Mouse (Mus musculus): ENCODE measurements at regions not wholly inside any gene's neighbourhood (a gene's known extent, or its start where the extent isn't known, plus 50 kb on each side); places are given as distances from the start of the nearest gene placed in this dataset.

GRCm38 (mm10) chr3:100381363-100381762, 107.8 kb downstream of the Tent5c start:
- Histone ChIP-seq H3K36me3 (ENCODE audit: control insufficient read depth, insufficient read depth) (no peaks in the 10 kb centered on the region), H3K4me3 (no peak overlapping the region), H3K27me3 (ENCODE audit: control insufficient read depth, insufficient read depth, insufficient read length) (no peaks in the 10 kb centered on the region), H3K79me2 (ENCODE audit: control insufficient read depth, insufficient read depth) (no peaks in the 10 kb centered on the region), H3ac (ENCODE audit: control insufficient read depth, insufficient read length) (no peak overlapping the region), H3K4me2 (ENCODE audit: low read depth) (no peak overlapping the region)
- no peak for TF ChIP-seq POLR2AphosphoS2 (IDR thresholded peaks at IDR 0.05; ENCODE audit: insufficient read length, low read depth)
- TF ChIP-seq CEBPB (IDR thresholded peaks at IDR 0.05; ENCODE audit: insufficient read depth, poor library complexity, severe bottlenecking): no peak
- TF ChIP-seq TCF12 (IDR thresholded peaks at IDR 0.05; ENCODE audit: insufficient read depth, poor library complexity, severe bottlenecking): no peak
- no peak for TF ChIP-seq USF1 (IDR thresholded peaks at IDR 0.05; ENCODE audit: low read depth)
- TF ChIP-seq REST (IDR thresholded peaks at IDR 0.05; ENCODE audit: insufficient read depth, insufficient read length): no peak
- TF ChIP-seq MAX (IDR thresholded peaks at IDR 0.05; ENCODE audit: low read depth): no peak
- no peak for TF ChIP-seq MYOG (IDR thresholded peaks at IDR 0.05; ENCODE audit: control insufficient read depth in 1 of 3, insufficient read depth in 1 of 3, insufficient read length in 2 of 3, low read depth in 2 of 3)
- no peak for TF ChIP-seq E2F4 (IDR thresholded peaks at IDR 0.05; ENCODE audit: insufficient read depth)
- no peak for TF ChIP-seq TCF3 (IDR thresholded peaks at IDR 0.05; ENCODE audit: insufficient read length, low read depth)
- TF ChIP-seq POLR2A (IDR thresholded peaks at IDR 0.05; ENCODE audit: insufficient read length, low read depth): no peak
- no peak for TF ChIP-seq MYOD1 (IDR thresholded peaks at IDR 0.05; ENCODE audit: control insufficient read depth in 1 of 3, insufficient read length in 2 of 3, low read depth in 2 of 3)
- no peak for TF ChIP-seq SRF (IDR thresholded peaks at IDR 0.05; ENCODE audit: control insufficient read depth, insufficient read length, low read depth)

GRCm38 (mm10) chr3:100376162-100376561, 113.0 kb downstream of the Tent5c start:
- TF ChIP-seq SRF (IDR thresholded peaks at IDR 0.05; ENCODE audit: control insufficient read depth, insufficient read length, low read depth): no peak
- no peak overlapping the region for H3ac ChIP-seq (ENCODE audit: control insufficient read depth, insufficient read length)

GRCm38 (mm10) chr3:100366884-100367840, 122.0 kb downstream of the Tent5c start:
- Histone ChIP-seq H3K4me3 (no peak overlapping the region), H3ac (ENCODE audit: control insufficient read depth, insufficient read length) (no peak overlapping the region), H3K36me3 (ENCODE audit: control insufficient read depth, insufficient read depth) (no peaks in the 10 kb centered on the region), H3K79me2 (ENCODE audit: control insufficient read depth, insufficient read depth) (no peaks in the 10 kb centered on the region), H3K4me2 (ENCODE audit: low read depth) (no peak overlapping the region), H3K27me3 (ENCODE audit: control insufficient read depth, insufficient read depth, insufficient read length) (no peaks in the 10 kb centered on the region)
- TF ChIP-seq TCF12 (IDR thresholded peaks at IDR 0.05; ENCODE audit: insufficient read depth, poor library complexity, severe bottlenecking): no peak
- no peak for TF ChIP-seq TCF3 (IDR thresholded peaks at IDR 0.05; ENCODE audit: insufficient read length, low read depth)
- TF ChIP-seq POLR2A (IDR thresholded peaks at IDR 0.05; ENCODE audit: insufficient read length, low read depth): no peak
- TF ChIP-seq USF1 (IDR thresholded peaks at IDR 0.05; ENCODE audit: low read depth): no peak
- TF ChIP-seq MYOD1 (IDR thresholded peaks at IDR 0.05; ENCODE audit: control insufficient read depth in 1 of 3, insufficient read length in 2 of 3, low read depth in 2 of 3): no peak
- TF ChIP-seq REST (IDR thresholded peaks at IDR 0.05; ENCODE audit: insufficient read depth, insufficient read length): no peak
- no peak for TF ChIP-seq CEBPB (IDR thresholded peaks at IDR 0.05; ENCODE audit: insufficient read depth, poor library complexity, severe bottlenecking)
- no peak for TF ChIP-seq E2F4 (IDR thresholded peaks at IDR 0.05; ENCODE audit: insufficient read depth)
- TF ChIP-seq MYOG (IDR thresholded peaks at IDR 0.05; ENCODE audit: control insufficient read depth in 1 of 3, insufficient read depth in 1 of 3, insufficient read length in 2 of 3, low read depth in 2 of 3): no peak
- TF ChIP-seq MAX (IDR thresholded peaks at IDR 0.05; ENCODE audit: low read depth): no peak
- TF ChIP-seq POLR2AphosphoS2 (IDR thresholded peaks at IDR 0.05; ENCODE audit: insufficient read length, low read depth): no peak
- TF ChIP-seq SRF (IDR thresholded peaks at IDR 0.05; ENCODE audit: control insufficient read depth, insufficient read length, low read depth): no peak

More at GRCm38 (mm10) chr3:100376162-100376561, 113.0 kb downstream of the Tent5c start:
- no peaks in the 10 kb centered on the region for H3K27me3 ChIP-seq (ENCODE audit: control insufficient read depth, insufficient read depth, insufficient read length)
- no peak overlapping the region for H3K4me3 ChIP-seq
- H3K79me2 ChIP-seq (ENCODE audit: control insufficient read depth, insufficient read depth): no peaks in the 10 kb centered on the region
- H3K4me2 ChIP-seq (ENCODE audit: low read depth): no peak overlapping the region
- H3K36me3 ChIP-seq (ENCODE audit: control insufficient read depth, insufficient read depth): no peaks in the 10 kb centered on the region

GRCm38 (mm10) chr3:100366447-100366846, 122.7 kb downstream of the Tent5c start:
- H3K4me3 ChIP-seq: no peak overlapping the region
- H3ac ChIP-seq (ENCODE audit: control insufficient read depth, insufficient read length): no peak overlapping the region
- H3K79me2 ChIP-seq (ENCODE audit: control insufficient read depth, insufficient read depth): no peaks in the 10 kb centered on the region
- TF ChIP-seq E2F4 (IDR thresholded peaks at IDR 0.05; ENCODE audit: insufficient read depth) (no peak), MYOD1 (IDR thresholded peaks at IDR 0.05; ENCODE audit: control insufficient read depth in 1 of 3, insufficient read length in 2 of 3, low read depth in 2 of 3) (no peak), MYOG (IDR thresholded peaks at IDR 0.05; ENCODE audit: control insufficient read depth in 1 of 3, insufficient read depth in 1 of 3, insufficient read length in 2 of 3, low read depth in 2 of 3) (no peak), SRF (IDR thresholded peaks at IDR 0.05; ENCODE audit: control insufficient read depth, insufficient read length, low read depth) (no peak), POLR2AphosphoS2 (IDR thresholded peaks at IDR 0.05; ENCODE audit: insufficient read length, low read depth) (no peak), REST (IDR thresholded peaks at IDR 0.05; ENCODE audit: insufficient read depth, insufficient read length) (no peak)
- no peaks in the 10 kb centered on the region for H3K27me3 ChIP-seq (ENCODE audit: control insufficient read depth, insufficient read depth, insufficient read length)
- no peak overlapping the region for H3K4me2 ChIP-seq (ENCODE audit: low read depth)
- H3K36me3 ChIP-seq (ENCODE audit: control insufficient read depth, insufficient read depth): no peaks in the 10 kb centered on the region

All from myocyte (in vitro differentiated cells).